Mouse (Mus musculus) induced T-regulatory cell, adult 2 months (primary cell): ENCODE data around the gene Lrrc2.

Experiments used
- DNase-seq: peaks from one replicate; pipeline ENCODE4 v3.0.0-alpha.2; 2012; ENCODE audit warnings: low read depth

The Lrrc2 gene

GRCm38 (mm10) chr9:110951397-110951796 lies at the start of gene Lrrc2:
Gene Lrrc2, plus strand, starts transcription at chr9:110951545.
- DNase-seq = no peak

GRCm38 (mm10) chr9:110902271-110902670 lies 49.1 kb upstream of the Lrrc2 start:
- DNase-seq = no peak

- peak; percentile 88 for DNase-seq
These were observed 44.0 kb upstream of the Lrrc2 start for GRCm38 (mm10) chr9:110907201-110907837.

- no peak for DNase-seq
These were observed 43.3 kb upstream of the Lrrc2 start for GRCm38 (mm10) chr9:110907838-110908630.

GRCm38 (mm10) chr9:110908631-110909016 lies 42.7 kb upstream of the Lrrc2 start:
- DNase-seq = peak; percentile 43

- peak; percentile 40 for DNase-seq
These were observed 41.9 kb upstream of the Lrrc2 start for GRCm38 (mm10) chr9:110909371-110909967.

GRCm38 (mm10) chr9:110914631-110915236 lies 36.6 kb upstream of the Lrrc2 start:
- DNase-seq = no peak

- no peak for DNase-seq
These were observed 35.9 kb upstream of the Lrrc2 start for GRCm38 (mm10) chr9:110915466-110915865.

GRCm38 (mm10) chr9:110916786-110917185 lies 34.6 kb upstream of the Lrrc2 start, which contains the start of gene Fam240a:
Gene Fam240a, minus strand, starts transcription at chr9:110916861.
- peak; percentile 46 for DNase-seq

GRCm38 (mm10) chr9:110920665-110921419 lies 30.5 kb upstream of the Lrrc2 start:
- no peak for DNase-seq

- DNase-seq = peak; percentile 85
These were observed 28.6 kb upstream of the Lrrc2 start for GRCm38 (mm10) chr9:110922759-110923158.

GRCm38 (mm10) chr9:110931573-110931972 lies 19.8 kb upstream of the Lrrc2 start:
- no peak for DNase-seq

- DNase-seq = no peak
These were observed 17.4 kb upstream of the Lrrc2 start for GRCm38 (mm10) chr9:110933850-110934437.

GRCm38 (mm10) chr9:110935941-110936340 lies 15.4 kb upstream of the Lrrc2 start:
- DNase-seq = no peak

GRCm38 (mm10) chr9:110937506-110938490 lies 13.5 kb upstream of the Lrrc2 start:
- DNase-seq = peak; percentile 36

GRCm38 (mm10) chr9:110944265-110944664 lies 7.1 kb upstream of the Lrrc2 start:
- peak; percentile 68 for DNase-seq

GRCm38 (mm10) chr9:110945343-110945742 lies 6.0 kb upstream of the Lrrc2 start:
- DNase-seq = no peak

- DNase-seq = peak; percentile 57
These were observed 5.4 kb upstream of the Lrrc2 start, which contains the start of gene Tdgf1 for GRCm38 (mm10) chr9:110945926-110946325. Gene Tdgf1, minus strand, starts transcription at chr9:110946158.

GRCm38 (mm10) chr9:110946548-110947044 lies 4.7 kb upstream of the Lrrc2 start:
- peak; percentile 89 for DNase-seq

- no peak for DNase-seq
These were observed 4.1 kb upstream of the Lrrc2 start for GRCm38 (mm10) chr9:110947261-110947661.
